In the genomic region with DNA sequence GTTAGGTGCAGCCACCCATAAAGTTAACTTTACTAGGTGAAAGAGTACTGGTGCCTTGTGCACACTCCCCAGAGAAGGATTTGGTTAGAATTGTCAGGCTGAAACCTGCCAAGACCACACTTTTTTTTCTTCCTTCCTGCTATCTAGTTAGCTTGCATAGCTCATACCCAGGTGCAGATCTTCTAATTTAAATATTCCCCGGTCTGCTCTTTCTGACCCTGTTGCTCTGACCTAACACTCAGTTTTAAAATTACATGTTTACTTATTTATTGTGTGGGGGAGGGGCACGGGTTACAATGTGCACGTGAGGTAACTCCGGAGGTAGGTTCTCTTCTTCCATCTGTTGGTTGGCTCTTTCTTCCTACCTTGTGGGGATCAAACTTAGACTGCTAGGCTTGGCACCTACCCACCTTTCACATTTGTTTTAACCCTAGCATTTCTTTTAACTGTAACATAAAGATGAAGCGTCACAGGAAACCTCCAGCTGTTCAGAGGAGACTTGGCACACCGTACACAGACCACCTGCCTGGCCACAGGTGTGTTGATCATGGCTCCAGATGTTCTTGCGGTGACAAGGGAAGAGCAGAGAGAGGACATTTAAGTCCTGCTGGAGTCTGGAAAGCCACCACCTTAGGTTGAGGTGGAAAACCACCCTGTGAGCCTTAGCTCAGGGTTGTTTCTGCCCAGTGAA, we compare ENCODE assay signal across 1 mouse cellular context.
A peak's percentile ranks its signal among the peaks of the same experiment; 100 is the strongest.
TF ChIP-seq lines count a peak whose summit lies in the region.

No protein-coding gene starts in this region.

TF ChIP-seq in CH12.LX, 34 proteins besides CTCF, POLR2A, EP300 and RAD21:
- no peak for TF ChIP-seq NELFE (IDR thresholded peaks at IDR 0.05; ENCODE audit: low read depth, low read length)
- peak; percentile 94 for TF ChIP-seq TCF12 (IDR thresholded peaks at IDR 0.05; ENCODE audit: low read depth, low read length)
- TF ChIP-seq JUND (conservative IDR thresholded peaks at IDR 0.05; ENCODE audit: low read depth, low read length), result peak; percentile 53
- TF ChIP-seq SIN3A (IDR thresholded peaks at IDR 0.05; ENCODE audit: low read length), result peak; percentile 77; the same call in 1 of the 2 replicates
- TF ChIP-seq E2F4 (IDR thresholded peaks at IDR 0.05; ENCODE audit: insufficient replicate concordance, low read depth, low read length), result no peak
- TF ChIP-seq NRF1 (IDR thresholded peaks at IDR 0.05; ENCODE audit: low read depth, low read length), result no peak
- TF ChIP-seq PAX5 (IDR thresholded peaks at IDR 0.05; ENCODE audit: low read length), result no peak
- no peak; the same call in 1 of the 2 replicates for TF ChIP-seq SMC3 (IDR thresholded peaks at IDR 0.05; ENCODE audit: low read depth, low read length)
- TF ChIP-seq RCOR1 (conservative IDR thresholded peaks at IDR 0.05; ENCODE audit: low read depth, low read length), result peak; percentile 90
- TF ChIP-seq BHLHE40 (IDR thresholded peaks at IDR 0.05; ENCODE audit: low read depth, low read length), result peak; percentile 99
- TF ChIP-seq POLR2AphosphoS2 (IDR thresholded peaks at IDR 0.05; ENCODE audit: low read depth, low read length), result no peak
- TF ChIP-seq ELF1 (IDR thresholded peaks at IDR 0.05; ENCODE audit: low read depth, low read length), result 0 out of 2 replicates have a peak, but pooled peaks have one; percentile 28
- TF ChIP-seq JUN (IDR thresholded peaks at IDR 0.05; ENCODE audit: insufficient read depth, low read depth, low read length), result peak; percentile 50
- peak; percentile 61; the same call in 1 of the 2 replicates for TF ChIP-seq MYC (IDR thresholded peaks at IDR 0.05; ENCODE audit: low read depth, low read length)
- peak; percentile 65; the same call in 1 of the 2 replicates for TF ChIP-seq MAFK (IDR thresholded peaks at IDR 0.05; ENCODE audit: insufficient replicate concordance, low read length)
- TF ChIP-seq ETS1 (conservative IDR thresholded peaks at IDR 0.05; ENCODE audit: low read depth, low read length), result peak; percentile 93
- no peak for TF ChIP-seq KAT2A (IDR thresholded peaks at IDR 0.05; ENCODE audit: insufficient replicate concordance, low read length)
- TF ChIP-seq CHD2 (IDR thresholded peaks at IDR 0.05; ENCODE audit: low read length), result peak; percentile 88
- TF ChIP-seq MAX (IDR thresholded peaks at IDR 0.05; ENCODE audit: low read length), result peak; percentile 15; the same call in 1 of the 2 replicates
- TF ChIP-seq MXI1 (IDR thresholded peaks at IDR 0.05; ENCODE audit: low read depth, low read length), result no peak
- no peak for TF ChIP-seq MAZ (IDR thresholded peaks at IDR 0.05; ENCODE audit: low read depth, low read length)
- peak; percentile 98 for TF ChIP-seq ZNF384 (IDR thresholded peaks at IDR 0.05; ENCODE audit: low read depth, low read length)
- peak; percentile 77; the same call in 1 of the 2 replicates for TF ChIP-seq MEF2A (IDR thresholded peaks at IDR 0.05; ENCODE audit: borderline replicate concordance, low read depth, low read length)
- no peak for TF ChIP-seq ZMIZ1 (IDR thresholded peaks at IDR 0.05; ENCODE audit: low read depth, low read length)
- TF ChIP-seq USF2 (conservative IDR thresholded peaks at IDR 0.05; ENCODE audit: low read depth, low read length), result no peak
- TF ChIP-seq IRF4 (IDR thresholded peaks at IDR 0.05; ENCODE audit: low read depth, low read length), result peak; percentile 71
- no peak for TF ChIP-seq GABPA (IDR thresholded peaks at IDR 0.05; ENCODE audit: insufficient replicate concordance, low read depth, low read length)
- no peak for TF ChIP-seq ZC3H11A (IDR thresholded peaks at IDR 0.05; ENCODE audit: low read depth, low read length)
- TF ChIP-seq HCFC1 (IDR thresholded peaks at IDR 0.05; ENCODE audit: low read depth, low read length), result no peak
- no peak for TF ChIP-seq UBTF (IDR thresholded peaks at IDR 0.05; ENCODE audit: low read depth, low read length)
- TF ChIP-seq USF1 (IDR thresholded peaks at IDR 0.05; ENCODE audit: low read depth, low read length), result no peak
- no peak for TF ChIP-seq CHD1 (IDR thresholded peaks at IDR 0.05; ENCODE audit: low read depth, low read length)
- TF ChIP-seq ZKSCAN1 (IDR thresholded peaks at IDR 0.05; ENCODE audit: borderline replicate concordance, low read depth, low read length), result no peak
TF ChIP-seq in CH12.LX: peak in this region for 15.
